8 mouse cellular contexts compared by ENCODE assay signal in the genomic region with DNA sequence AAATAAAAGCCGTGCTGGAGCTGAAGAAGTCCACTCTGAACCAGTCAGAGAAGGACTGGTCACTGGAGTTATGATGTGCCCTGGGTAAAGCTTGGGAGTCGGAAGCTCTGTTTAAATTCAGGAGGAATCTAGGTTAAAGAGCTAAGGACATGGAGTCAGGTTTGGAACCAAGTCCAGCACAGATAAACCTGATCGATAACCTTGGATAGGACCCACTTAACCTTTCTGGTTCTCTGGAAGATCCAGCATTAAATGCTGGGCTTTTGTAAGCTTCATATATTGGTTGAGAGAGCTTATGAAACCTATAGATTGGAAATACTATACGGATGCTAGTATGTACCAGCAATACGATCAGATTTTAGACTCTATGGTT. TPM values are rescaled to one million over a fixed set of nuclear protein-coding genes. Genes with fewer than 3 reads are reported as not detected.
DNase-seq lines count a peak whose midpoint lies in the region; ATAC-seq and TF ChIP-seq lines count a peak whose summit lies in the region.

No protein-coding gene starts in this region.

- intact Hi-C loops in left cerebral cortex, postnatal 36 days (cut with DNase I) = loop anchor here (5.0 kb wide), 1 partner anchor 57 kb away; no protein-coding TSS in a partner anchor

- no peak for ATAC-seq in erythroblast, adult 5-6 weeks (replicated peaks; ENCODE audit: low FRiP score, poor library complexity, severe bottlenecking)
- no peak for ATAC-seq in liver, embryonic 12.5 days
- ATAC-seq in granulocyte monocyte progenitor cell, adult 5-6 weeks (replicated peaks; ENCODE audit: poor library complexity, severe bottlenecking) = no peak

- 33% methylated on average over 5 of the region's 5 CpGs for WGBS in spleen, adult 2 months
- 22% methylated on average over 5 of the region's 5 CpGs for WGBS in liver, embryonic 12.5 days (ENCODE audit: insufficient replicate concordance)

- H3K9ac ChIP-seq in liver, embryonic 12.5 days = peak overlapping the region; percentile 65

- peaks cover 27% of the 10 kb centered on the region for H3K4me1 ChIP-seq in erythroblast, embryonic 14.5 days (ENCODE audit: control insufficient read depth)
- H3K4me1 ChIP-seq in spleen, adult 2 months (ENCODE audit: control insufficient read depth, insufficient read depth, insufficient read length) = no peaks in the 10 kb centered on the region
- H3K4me1 ChIP-seq in liver, embryonic 12.5 days = peaks cover 37% of the 10 kb centered on the region

- H3K9me3 ChIP-seq in erythroblast, embryonic 14.5 days (ENCODE audit: control insufficient read depth, low read length) = no peaks in the 10 kb centered on the region
- H3K9me3 ChIP-seq in liver, embryonic 12.5 days (replicated peaks) = no peaks in the 10 kb centered on the region

- DNase-seq in spleen, adult 2 months (ENCODE audit: low read depth in 1 of 2, low spot score in 2 of 2) = no peak
- no peak for DNase-seq in spleen, postnatal 4 days (ENCODE audit: low spot score in 2 of 2)
- no peak for DNase-seq in right cerebral cortex, postnatal 10 days (ENCODE audit: low spot score in 2 of 2)
- DNase-seq in left cerebral cortex, postnatal 36 days (ENCODE audit: low spot score in 2 of 2) = no peak

- H3K36me3 ChIP-seq in erythroblast, embryonic 14.5 days (ENCODE audit: control insufficient read depth) = no peaks in the 10 kb centered on the region
- no peaks in the 10 kb centered on the region for H3K36me3 ChIP-seq in spleen, adult 2 months (ENCODE audit: control insufficient read depth, insufficient read depth, low read length)
- H3K36me3 ChIP-seq in liver, embryonic 12.5 days = 0 out of 2 replicates have a peak, but pooled peaks cover 5% of the 10 kb centered on the region

- TF ChIP-seq POLR2A in spleen, adult 2 months (IDR thresholded peaks at IDR 0.05; ENCODE audit: low read depth, low read length) = no peak

- H3K4me3 ChIP-seq in erythroblast, embryonic 14.5 days (replicated peaks) = peak overlapping the region; percentile 80
- H3K4me3 ChIP-seq in spleen, adult 2 months (ENCODE audit: extremely low read depth, insufficient read depth, insufficient read length) = peak overlapping the region; percentile 74
- H3K4me3 ChIP-seq in liver, embryonic 12.5 days = peak overlapping the region; percentile 68

- TF ChIP-seq CTCF in spleen, adult 2 months (IDR thresholded peaks at IDR 0.05; ENCODE audit: extremely low read depth, insufficient read depth, insufficient read length, insufficient replicate concordance) = no peak

- peak overlapping the region; percentile 92 for H3K4me2 ChIP-seq in liver, embryonic 12.5 days

- H3K27ac ChIP-seq in spleen, adult 2 months (ENCODE audit: insufficient read depth, low read length) = no peak overlapping the region
- H3K27ac ChIP-seq in liver, embryonic 12.5 days = no peak overlapping the region

- peaks cover 13% of the 10 kb centered on the region for H3K27me3 ChIP-seq in erythroblast, embryonic 14.5 days (ENCODE audit: control insufficient read depth)
- no peaks in the 10 kb centered on the region for H3K27me3 ChIP-seq in spleen, adult 2 months (ENCODE audit: control insufficient read depth, insufficient read depth, low read length)
- no peaks in the 10 kb centered on the region for H3K27me3 ChIP-seq in liver, embryonic 12.5 days (replicated peaks)

RNA-seq across cellular contexts. Expression of a gene that starts 0.7 kb away (rescaled TPM):
- 0.77 and 0.78 TPM in 2 replicates for polyA plus RNA-seq in erythroblast, embryonic 14.5 days (2012)
- 10.2 and 14.8 TPM in 2 replicates for total RNA-seq in erythroblast, adult 5-6 weeks (2015; ENCODE audit: low replicate concordance)
- total RNA-seq in erythroblast, adult 5-6 weeks (2017; ENCODE audit: low replicate concordance) = 1.4 and 3.7 TPM in 2 replicates
- polyA plus RNA-seq in spleen, adult 2 months (2012; rRNA removed) = 12.5 and 15.2 TPM in 2 replicates
- polyA plus RNA-seq in liver, embryonic 12.5 days (2016; fragmentation: Nextera tagmentation; extraction: Ambion mirVana) = 6.0 and 6.7 TPM in 2 replicates
- 10 to 100 TPM; 29.0 to 29.7 TPM for total RNA-seq in left cerebral cortex, postnatal 36 days (2021)
- 13.5 and 16.8 TPM in 2 replicates for total RNA-seq in granulocyte monocyte progenitor cell, adult 5-6 weeks (2014; fragmentation: Nextera tagmentation)
- total RNA-seq in granulocyte monocyte progenitor cell, adult 5-6 weeks (2017) = 3.7 and 6.5 TPM in 2 replicates

RNA-seq across cellular contexts. Expression of a gene that starts 14.9 kb away (rescaled TPM):
- 0.14 and 0.29 TPM in 2 replicates for polyA plus RNA-seq in erythroblast, embryonic 14.5 days (2012)
- 3.7 and 7.7 TPM in 2 replicates for total RNA-seq in erythroblast, adult 5-6 weeks (2015; ENCODE audit: low replicate concordance)
- 3.9 and 7.0 TPM in 2 replicates for total RNA-seq in erythroblast, adult 5-6 weeks (2017; ENCODE audit: low replicate concordance)
- polyA plus RNA-seq in spleen, adult 2 months (2012; rRNA removed) = 21.4 and 27.0 TPM in 2 replicates
- 23.2 and 25.5 TPM in 2 replicates for polyA plus RNA-seq in liver, embryonic 12.5 days (2016; fragmentation: Nextera tagmentation; extraction: Ambion mirVana)
- total RNA-seq in left cerebral cortex, postnatal 36 days (2021) = 10 to 100 TPM; 18.9 to 19.1 TPM
- 17.8 and 18.7 TPM in 2 replicates for total RNA-seq in granulocyte monocyte progenitor cell, adult 5-6 weeks (2014; fragmentation: Nextera tagmentation)
- total RNA-seq in granulocyte monocyte progenitor cell, adult 5-6 weeks (2017) = 27.4 and 32.0 TPM in 2 replicates

RNA-seq across cellular contexts. Expression of a gene that starts 57.4 kb away (rescaled TPM):
- 4.8 and 5.4 TPM in 2 replicates for polyA plus RNA-seq in erythroblast, embryonic 14.5 days (2012)
- total RNA-seq in erythroblast, adult 5-6 weeks (2015; ENCODE audit: low replicate concordance) = 14.2 and 31.5 TPM in 2 replicates
- 22.5 and 24.7 TPM in 2 replicates for total RNA-seq in erythroblast, adult 5-6 weeks (2017; ENCODE audit: low replicate concordance)
- 36.6 and 39.1 TPM in 2 replicates for polyA plus RNA-seq in spleen, adult 2 months (2012; rRNA removed)
- 31.7 and 32.0 TPM in 2 replicates for polyA plus RNA-seq in liver, embryonic 12.5 days (2016; fragmentation: Nextera tagmentation; extraction: Ambion mirVana)
- total RNA-seq in left cerebral cortex, postnatal 36 days (2021) = 100 to 1,000 TPM in 1 of 2 experiments, 10 to 100 TPM in 1; 89.5 to 103 TPM
- total RNA-seq in granulocyte monocyte progenitor cell, adult 5-6 weeks (2014; fragmentation: Nextera tagmentation) = 52.3 and 54.2 TPM in 2 replicates
- total RNA-seq in granulocyte monocyte progenitor cell, adult 5-6 weeks (2017) = 57.7 and 73.4 TPM in 2 replicates
